Mouse (Mus musculus) cortical plate, adult 2 months (tissue): ENCODE results near the gene Map6d1.

Source experiments
- CTCF ChIP-seq: fragments of 200-500 bp; IDR thresholded peaks from 2 replicates; pipeline ENCODE4 v1.5.1; 2011; ENCODE audit warnings: mild to moderate bottlenecking, control low read depth, low read length; ENCODE audit not compliant: insufficient read depth; ENCODE audit errors: extremely low read depth
- POLR2A ChIP-seq: fragments of 200-500 bp; IDR thresholded peaks from 2 replicates; pipeline ENCODE4 v1.6.1; 2011; ENCODE audit warnings: mild to moderate bottlenecking, low read length, control low read depth; ENCODE audit not compliant: insufficient read depth; ENCODE audit errors: extremely low read depth

GRCm38 (mm10) chr16:20265089-20265488, 23.9 kb upstream of the Map6d1 start:
- TF ChIP-seq CTCF (no peak), POLR2A (no peak)
